Mouse (Mus musculus): ENCODE measurements around the gene Gas2.

Gas2 gene

DNA sequence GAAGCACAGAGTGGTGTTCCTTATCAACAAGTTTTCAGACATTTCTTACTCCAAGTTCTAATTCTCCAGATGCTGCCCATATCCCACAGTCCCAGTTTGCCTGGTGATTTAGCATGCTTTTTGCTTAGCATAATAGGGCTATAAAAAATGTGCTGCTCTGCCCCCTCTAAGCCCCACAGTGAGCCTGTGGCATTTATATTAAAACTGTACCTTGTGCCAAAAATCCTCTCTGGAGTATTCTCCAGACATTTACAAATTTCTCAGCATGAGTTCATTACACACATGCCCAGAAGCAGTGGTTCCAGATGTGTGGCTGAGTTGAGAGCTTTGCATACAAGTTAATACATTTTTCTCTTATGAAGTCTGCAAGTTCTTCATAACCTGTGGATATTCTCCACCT, 107.6 kb downstream of the Gas2 start:
- DNase-seq (ENCODE audit: low read depth), result no peak

DNA sequence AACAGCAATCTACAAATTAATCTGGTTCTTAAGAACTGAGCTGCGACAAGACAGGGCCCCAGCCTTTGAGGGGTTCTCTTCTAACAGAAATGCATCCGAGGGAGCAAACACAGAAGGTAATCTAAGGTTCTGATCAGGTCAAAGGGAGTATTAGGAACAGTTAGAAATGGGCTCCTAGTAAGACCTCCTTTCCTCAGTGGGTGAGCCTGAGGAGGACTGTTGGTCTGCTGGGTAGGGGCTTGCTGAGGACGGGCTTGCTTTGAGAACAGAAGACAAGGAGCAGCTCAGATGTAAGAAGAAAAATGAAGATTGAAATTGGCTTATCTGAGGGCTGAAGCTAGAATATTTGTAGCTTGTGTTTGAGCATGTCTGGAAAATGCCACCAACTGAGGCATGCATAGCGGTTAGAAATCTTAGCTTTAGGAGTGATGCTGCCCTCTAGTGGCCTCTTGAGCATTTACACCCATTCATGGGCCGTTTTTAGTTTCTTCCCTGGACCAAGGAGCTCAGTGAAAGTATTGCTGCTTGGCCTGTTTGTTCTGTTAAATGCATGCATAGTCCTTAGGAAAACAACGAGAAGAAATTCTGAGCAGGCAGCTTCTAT, 110.5 kb downstream of the Gas2 start:
- DNase-seq (ENCODE audit: low read depth), result peak; percentile 66

- DNase-seq (ENCODE audit: low read depth), result no peak
These were observed 111.3 kb downstream of the Gas2 start for GRCm38 (mm10) chr7:51973091-51973490.

DNA sequence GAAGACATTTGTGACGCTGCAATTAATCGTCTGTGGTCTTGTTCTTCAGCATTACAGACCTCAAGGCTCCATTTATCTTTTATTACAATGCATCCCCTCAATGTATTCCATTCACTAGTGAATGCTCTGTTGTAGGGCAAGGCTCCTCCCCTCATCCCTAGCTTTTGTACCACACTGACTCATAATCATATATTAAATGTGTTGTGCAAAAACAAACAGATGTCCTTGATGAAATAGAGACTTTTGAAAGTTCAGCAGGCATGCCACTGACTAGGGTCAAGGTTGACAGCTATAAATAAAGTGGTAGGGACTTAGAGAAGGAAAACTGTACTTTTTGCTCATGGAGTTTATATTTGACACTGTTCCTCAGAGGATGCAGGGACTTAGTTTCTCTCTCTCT, 111.7 kb downstream of the Gas2 start:
- DNase-seq (ENCODE audit: low read depth), result no peak

GRCm38 (mm10) chr7:51975181-51975580, 113.4 kb downstream of the Gas2 start:
- no peak for DNase-seq (ENCODE audit: low read depth)

- peak; percentile 22 for DNase-seq (ENCODE audit: low read depth)
These were observed 117.5 kb downstream of the Gas2 start for GRCm38 (mm10) chr7:51979271-51979670.

DNA sequence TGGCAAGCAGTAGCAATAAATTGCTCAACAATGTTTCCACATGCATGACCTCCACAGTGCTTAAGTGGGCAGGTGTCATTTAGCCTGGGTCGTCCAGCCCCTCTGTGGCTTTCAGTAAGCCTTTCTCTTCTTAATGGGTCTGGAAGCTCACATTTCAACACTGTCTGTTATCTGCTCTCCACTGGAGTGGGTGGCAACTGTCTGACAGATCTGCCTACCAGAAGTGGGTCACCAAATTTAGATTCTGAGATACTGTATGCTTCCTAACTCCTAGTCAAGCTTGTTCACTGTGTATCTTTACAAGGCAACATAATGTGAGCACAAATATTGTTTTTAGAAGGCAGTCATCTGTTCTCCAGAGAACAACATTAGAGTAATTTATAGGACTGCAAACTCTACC, 120.5 kb downstream of the Gas2 start:
- no peak for DNase-seq (ENCODE audit: low read depth)

GRCm38 (mm10) chr7:51985763-51986162, 123.9 kb downstream of the Gas2 start:
- no peak for DNase-seq (ENCODE audit: low read depth)

- DNase-seq (ENCODE audit: low read depth), result no peak
These were observed 125.1 kb downstream of the Gas2 start for GRCm38 (mm10) chr7:51986909-51987308.

GRCm38 (mm10) chr7:51991020-51991419, 129.2 kb downstream of the Gas2 start:
- DNase-seq (ENCODE audit: low read depth), result no peak

- DNase-seq (ENCODE audit: low read depth), result peak; percentile 62
These were observed 143.9 kb downstream of the Gas2 start, which contains the start of gene Svip for GRCm38 (mm10) chr7:52005511-52006295. TSS of gene Svip (minus strand) at chr7:52006018.

DNA sequence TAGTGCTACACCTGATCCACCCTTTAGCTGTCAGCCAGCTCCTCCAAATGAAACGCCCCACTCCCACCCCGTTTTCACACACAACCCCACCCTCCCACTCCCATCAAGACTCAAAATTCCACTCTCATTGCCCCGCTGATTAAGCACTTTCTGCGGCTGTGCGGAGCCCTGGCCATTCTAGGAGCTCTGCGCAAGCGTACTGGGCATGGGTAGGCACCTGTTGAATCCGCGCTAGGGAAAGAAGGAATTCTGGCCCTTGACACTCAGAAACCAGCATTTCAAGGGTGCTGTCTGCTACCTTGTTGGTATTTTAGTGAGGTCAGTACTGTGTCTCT, 144.4 kb downstream of the Gas2 start:
- DNase-seq (ENCODE audit: low read depth), result no peak

DNA sequence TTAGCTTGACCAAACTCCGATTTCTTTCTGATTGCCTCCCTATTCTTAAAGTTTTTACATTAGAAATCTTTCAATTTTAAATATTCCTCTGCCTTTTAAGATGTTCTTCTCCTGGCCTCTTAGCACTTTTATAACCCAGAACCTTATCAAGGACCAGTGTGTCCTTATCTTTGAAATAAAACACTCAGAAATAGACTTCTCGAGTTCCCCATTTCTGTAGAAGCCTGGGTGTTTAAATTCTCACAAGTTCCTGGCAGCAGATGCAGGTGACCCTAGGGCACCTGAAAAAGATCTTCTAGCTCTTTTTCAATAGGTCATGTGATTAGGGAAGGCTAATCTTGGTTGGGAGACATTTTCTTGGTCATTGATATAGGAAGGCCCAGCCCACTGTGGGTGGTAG, 145.3 kb downstream of the Gas2 start:
- DNase-seq (ENCODE audit: low read depth), result no peak

DNA sequence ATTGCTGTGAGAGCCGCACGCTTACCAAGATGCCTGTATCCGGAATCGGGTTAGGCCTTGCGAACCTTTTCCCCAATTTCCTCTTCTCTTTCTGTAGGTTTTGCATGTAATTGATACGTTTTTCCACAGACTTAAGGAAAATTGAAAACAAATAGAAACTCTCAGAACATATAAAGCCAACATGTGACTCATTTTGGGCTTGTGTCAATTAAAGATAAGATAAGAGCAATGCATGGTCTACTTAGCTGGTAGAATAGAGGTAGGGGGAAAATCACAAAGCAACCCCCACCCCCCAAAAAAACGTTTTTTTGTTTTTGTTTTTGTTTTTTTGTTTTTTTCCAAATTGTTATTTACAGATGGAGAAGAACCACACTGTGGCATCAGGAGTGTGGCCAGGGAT, 151.6 kb downstream of the Gas2 start:
- no peak for DNase-seq (ENCODE audit: low read depth)

DNA sequence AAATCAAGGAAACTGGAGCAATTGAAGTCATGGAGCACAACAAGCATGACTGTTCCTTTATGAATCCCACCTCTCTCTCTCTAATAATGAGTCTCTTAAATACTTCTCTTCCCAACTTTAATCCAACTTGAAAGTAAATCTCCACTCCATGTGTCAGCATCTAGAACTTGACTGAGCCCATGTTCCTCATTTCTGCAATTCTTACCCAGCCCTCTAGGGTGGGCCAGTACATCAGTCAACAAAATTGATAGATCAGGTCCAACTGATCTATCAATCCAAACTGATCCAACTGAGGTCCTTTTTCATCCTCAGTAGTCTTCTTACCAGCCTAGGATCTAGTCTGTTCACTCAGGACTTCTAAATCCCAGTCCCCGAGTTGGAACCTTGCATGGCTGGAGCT, 153.4 kb downstream of the Gas2 start:
- no peak for DNase-seq (ENCODE audit: low read depth)

DNA sequence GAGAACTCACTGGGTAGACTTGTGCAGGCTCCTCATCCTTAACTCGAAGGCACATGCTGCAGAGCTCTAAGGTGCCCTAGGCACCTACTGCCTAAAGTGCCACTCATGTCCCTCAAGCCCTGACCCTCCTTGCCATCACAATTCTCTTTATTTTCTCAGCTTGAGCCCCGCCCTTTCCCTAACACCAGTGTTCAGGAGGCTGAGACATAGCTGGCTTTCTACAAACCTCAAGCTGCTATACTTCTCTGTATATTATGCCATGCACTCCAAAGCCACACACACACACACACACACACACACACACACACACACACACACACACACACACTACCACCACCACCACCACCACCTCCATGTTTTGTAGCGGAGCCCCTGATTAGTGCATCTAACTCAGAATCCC, 153.8 kb downstream of the Gas2 start, which contains the start of gene 1700015G11Rik:
Gene 1700015G11Rik, minus strand, starts transcription at position 101 of the 400 bp plus-strand sequence.
- no peak for DNase-seq (ENCODE audit: low read depth)

DNA sequence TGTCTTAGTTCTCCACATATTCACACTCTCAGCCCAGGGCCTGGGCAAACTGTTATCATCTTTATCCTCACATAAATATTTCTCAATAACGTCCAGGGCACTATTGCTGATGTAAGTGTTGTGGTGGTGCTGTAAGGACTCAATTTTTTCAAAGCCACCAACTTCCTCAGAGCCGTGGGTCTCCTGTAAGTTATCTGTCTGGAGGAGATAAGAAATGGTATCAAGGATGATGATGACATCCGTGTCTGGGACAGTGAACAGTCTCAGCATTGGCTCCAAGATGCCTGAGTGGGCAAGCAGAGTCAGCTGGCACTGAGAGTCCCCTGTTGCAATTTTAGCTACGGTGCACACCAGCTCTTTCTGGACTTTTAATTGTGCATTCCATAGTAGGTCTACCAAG, 160.2 kb downstream of the Gas2 start:
- no peak for DNase-seq (ENCODE audit: low read depth)

DNA sequence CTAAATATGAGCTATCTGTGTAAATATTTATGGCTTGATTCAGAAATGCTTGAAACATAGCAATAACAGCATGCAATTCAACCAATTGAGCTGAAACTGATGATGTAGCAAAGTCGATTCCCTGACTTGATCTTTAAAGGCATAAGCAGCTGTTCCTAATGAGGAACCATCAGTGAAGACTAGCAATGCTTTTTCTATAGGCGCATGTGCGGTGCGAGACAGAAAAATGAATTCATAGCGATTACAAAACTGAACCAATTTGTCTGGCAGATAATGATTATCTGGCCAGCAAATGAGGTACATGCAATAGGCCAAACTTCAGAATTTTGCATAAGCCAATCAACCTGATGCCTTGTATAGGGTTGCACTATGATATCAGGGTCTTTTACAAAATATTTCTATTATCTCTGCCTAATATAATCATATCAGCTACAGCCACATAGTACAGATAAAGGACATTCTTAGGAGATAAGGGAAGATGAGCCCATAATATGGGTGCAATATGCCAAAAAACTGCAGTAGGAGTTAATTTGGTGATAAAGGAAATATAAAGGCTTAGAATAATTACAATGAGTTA, 162.3 kb downstream of the Gas2 start:
- DNase-seq (ENCODE audit: low read depth), result no peak

DNA sequence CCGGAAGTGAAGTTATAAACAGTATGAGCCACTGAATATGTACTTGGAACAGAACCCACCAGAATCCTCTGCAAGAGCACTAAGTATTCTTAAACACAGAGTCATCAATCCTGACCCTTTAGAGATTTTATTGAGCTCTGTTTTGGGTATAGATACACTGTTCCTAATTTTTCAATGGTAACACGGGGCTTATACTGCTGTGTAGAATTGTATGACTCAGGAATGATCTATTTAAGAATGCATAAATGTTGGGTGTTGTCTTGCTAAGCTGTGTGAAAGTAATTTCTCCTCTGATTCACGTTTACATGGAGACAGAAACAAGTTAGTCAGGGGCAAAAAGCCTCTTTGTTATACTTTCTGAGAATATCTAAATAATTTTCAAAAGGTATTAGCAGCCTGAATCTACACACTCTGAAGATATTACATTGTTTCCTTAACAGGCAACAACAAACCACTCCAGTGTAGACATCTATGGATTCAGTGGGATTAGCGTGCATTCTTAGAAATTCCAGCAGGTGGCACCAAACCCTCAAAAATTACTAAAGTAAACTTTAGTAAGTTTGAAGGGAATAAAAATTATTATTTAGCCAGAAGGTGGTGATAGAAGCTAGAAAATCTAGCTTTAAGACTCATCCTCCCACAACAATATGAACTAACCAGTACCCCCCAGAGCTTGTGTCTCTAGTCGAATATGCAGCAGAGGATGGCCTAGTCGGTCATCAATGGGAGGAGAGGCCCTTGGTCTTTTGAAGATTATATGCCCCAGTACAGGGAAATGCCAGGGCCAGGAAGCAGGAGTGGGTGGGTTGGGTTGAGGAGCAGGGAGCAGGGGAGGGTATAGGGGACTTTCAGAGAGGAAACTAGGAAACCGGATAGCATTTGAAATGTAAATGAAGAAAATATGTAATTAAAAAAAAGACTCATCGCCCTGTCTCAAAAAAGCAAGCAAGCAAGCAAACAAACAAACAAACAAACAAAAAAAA, 176.1 kb downstream of the Gas2 start:
- DNase-seq (ENCODE audit: low read depth), result peak; percentile 25

All from induced T-regulatory cell, adult 2 months (primary cell).